Mouse (Mus musculus) CH12.LX (cell line): Measurements from ENCODE around the gene Casp9. TPM values are rescaled to one million over a fixed set of nuclear protein-coding genes. Genes with fewer than 3 reads are reported as not detected.

Experiments
- DNase-seq: peaks from one replicate; pipeline ENCODE4 v3.0.0-alpha.2; 2013; ENCODE audit errors: extremely low read depth
- H3K27ac ChIP-seq: 2 replicates; pipeline ENCODE4 v1.5.1; 2012; ENCODE audit warnings: low read depth, mild to moderate bottlenecking, control low read depth, moderate library complexity; ENCODE audit not compliant: insufficient read depth
- H3K27me3 ChIP-seq: replicated peaks from 2 replicates; pipeline ENCODE3; 2012; ENCODE audit warnings: inconsistent platforms
- H3K36me3 ChIP-seq, 2 experiments: replicated peaks in 1 of 2; 2 replicates each; pipeline versions ENCODE3 to v1.6.1; 2012; ENCODE audit warnings: inconsistent platforms in 1 of 2, low read length in 1 of 2, mild to moderate bottlenecking in 1 of 2, mixed read lengths in 1 of 2, moderate library complexity in 1 of 2; ENCODE audit not compliant: control insufficient read depth in 1 of 2, insufficient read depth in 1 of 2
- H3K4me1 ChIP-seq, 2 experiments: 2 replicates each; pipeline ENCODE4 v1.6.1; 2012; ENCODE audit warnings: inconsistent platforms in 1 of 2, moderate library complexity in 1 of 2; ENCODE audit not compliant: insufficient read depth in 2 of 2, control insufficient read depth in 1 of 2
- H3K4me2 ChIP-seq: 2 replicates; pipeline ENCODE4 v1.6.1; 2012; ENCODE audit warnings: low read depth, mild to moderate bottlenecking, control low read depth; ENCODE audit not compliant: poor library complexity, insufficient read depth, severe bottlenecking
- H3K4me3 ChIP-seq, 3 experiments: fragments of 150-350 bp in 1 of 3; sonication (generic) in 1 of 3; replicated peaks in 1 of 3; 2 replicates each; pipeline versions ENCODE3 to v1.5.1; 2011 to 2012; ENCODE audit warnings: low read depth in 2 of 3, low read length in 2 of 3, mild to moderate bottlenecking in 2 of 3, moderate library complexity in 2 of 3, control low read depth in 1 of 3, improper control_type of control experiment in 1 of 3, inconsistent platforms in 1 of 3, mixed read lengths in 1 of 3; ENCODE audit not compliant: poor library complexity in 1 of 3
- H3K79me2 ChIP-seq: replicated peaks from 2 replicates; pipeline ENCODE4 v1.6.1; 2012; ENCODE audit warnings: mild to moderate bottlenecking, moderate library complexity; ENCODE audit not compliant: control insufficient read depth, poor library complexity, insufficient read depth, severe bottlenecking; ENCODE audit errors: extremely low read depth
- H3K9ac ChIP-seq: 2 replicates; pipeline ENCODE4 v1.6.1; 2012; ENCODE audit warnings: low read depth, mild to moderate bottlenecking, control low read depth, moderate library complexity; ENCODE audit not compliant: insufficient read depth
- H3K9me3 ChIP-seq: replicated peaks from 2 replicates; pipeline ENCODE3; 2012; ENCODE audit warnings: low read length, inconsistent platforms, mixed read lengths
- BHLHE40 ChIP-seq: IDR thresholded peaks from 2 replicates; pipeline ENCODE4 v1.6.1; 2011; ENCODE audit warnings: mild to moderate bottlenecking, low read depth, low read length, improper control_type of control experiment
- CHD2 ChIP-seq: IDR thresholded peaks from 2 replicates; pipeline ENCODE4 v1.6.1; 2011; ENCODE audit warnings: low read length, improper control_type of control experiment
- ELF1 ChIP-seq: IDR thresholded peaks from 2 replicates; pipeline ENCODE4 v1.6.1; 2014; ENCODE audit warnings: low read depth, mild to moderate bottlenecking, inconsistent platforms, low read length, improper control_type of control experiment
- EP300 ChIP-seq: IDR thresholded peaks from 2 replicates; pipeline ENCODE4 v1.6.1; 2011; ENCODE audit warnings: low read length, improper control_type of control experiment
- ETS1 ChIP-seq: conservative IDR thresholded peaks from 2 replicates; pipeline ENCODE4 v1.6.1; 2012; ENCODE audit warnings: low read depth, mild to moderate bottlenecking, inconsistent platforms, low read length, improper control_type of control experiment, moderate library complexity
- HCFC1 ChIP-seq: IDR thresholded peaks from 2 replicates; pipeline ENCODE4 v1.6.1; 2012; ENCODE audit warnings: low read depth, mild to moderate bottlenecking, inconsistent platforms, low read length, improper control_type of control experiment
- IRF4 ChIP-seq: IDR thresholded peaks from 2 replicates; pipeline ENCODE4 v1.6.1; 2014; ENCODE audit warnings: low read depth, mild to moderate bottlenecking, inconsistent platforms, low read length, improper control_type of control experiment
- JUN ChIP-seq: IDR thresholded peaks from 2 replicates; pipeline ENCODE4 v1.6.1; 2011; ENCODE audit warnings: low read depth, mild to moderate bottlenecking, low read length, improper control_type of control experiment, moderate library complexity; ENCODE audit not compliant: insufficient read depth
- JUND ChIP-seq: conservative IDR thresholded peaks from 2 replicates; pipeline ENCODE4 v1.6.1; 2011; ENCODE audit warnings: low read depth, low read length, improper control_type of control experiment
- MAFK ChIP-seq: IDR thresholded peaks from 2 replicates; pipeline ENCODE4 v1.6.1; 2011; ENCODE audit warnings: low read length, improper control_type of control experiment; ENCODE audit not compliant: insufficient replicate concordance
- MAX ChIP-seq: IDR thresholded peaks from 2 replicates; pipeline ENCODE4 v1.6.1; 2011; ENCODE audit warnings: low read length, improper control_type of control experiment
- MXI1 ChIP-seq: IDR thresholded peaks from 2 replicates; pipeline ENCODE4 v1.6.1; 2011; ENCODE audit warnings: mild to moderate bottlenecking, low read depth, low read length, improper control_type of control experiment
- MYC ChIP-seq: IDR thresholded peaks from 2 replicates; pipeline ENCODE4 v1.6.1; 2011; ENCODE audit warnings: low read depth, mild to moderate bottlenecking, improper control_type of control experiment, low read length
- NELFE ChIP-seq: IDR thresholded peaks from 2 replicates; pipeline ENCODE4 v1.6.1; 2011; ENCODE audit warnings: low read depth, low read length, improper control_type of control experiment
- NRF1 ChIP-seq: IDR thresholded peaks from 2 replicates; pipeline ENCODE4 v1.6.1; 2014; ENCODE audit warnings: low read depth, mild to moderate bottlenecking, inconsistent platforms, low read length, improper control_type of control experiment, moderate library complexity
- POLR2A ChIP-seq: IDR thresholded peaks from 2 replicates; pipeline ENCODE4 v1.6.1; 2011; ENCODE audit warnings: low read depth, mild to moderate bottlenecking, improper control_type of control experiment, low read length
- POLR2AphosphoS2 ChIP-seq: IDR thresholded peaks from 2 replicates; pipeline ENCODE4 v1.6.1; 2011; ENCODE audit warnings: low read depth, low read length, improper control_type of control experiment
- RCOR1 ChIP-seq: conservative IDR thresholded peaks from 2 replicates; pipeline ENCODE4 v1.6.1; 2012; ENCODE audit warnings: low read depth, mild to moderate bottlenecking, inconsistent platforms, low read length, improper control_type of control experiment
- UBTF ChIP-seq: IDR thresholded peaks from 2 replicates; pipeline ENCODE4 v1.6.1; 2012; ENCODE audit warnings: low read depth, mild to moderate bottlenecking, inconsistent platforms, low read length, improper control_type of control experiment, moderate library complexity
- USF1 ChIP-seq: IDR thresholded peaks from 2 replicates; pipeline ENCODE4 v1.6.1; 2014; ENCODE audit warnings: low read depth, mild to moderate bottlenecking, inconsistent platforms, low read length, improper control_type of control experiment
- ZKSCAN1 ChIP-seq: IDR thresholded peaks from 2 replicates; pipeline ENCODE4 v1.6.1; 2012; ENCODE audit warnings: low read depth, inconsistent platforms, low read length, improper control_type of control experiment, borderline replicate concordance
- ZMIZ1 ChIP-seq: IDR thresholded peaks from 2 replicates; pipeline ENCODE4 v1.6.1; 2012; ENCODE audit warnings: low read depth, mild to moderate bottlenecking, inconsistent platforms, low read length, improper control_type of control experiment
- ZNF384 ChIP-seq: IDR thresholded peaks from 2 replicates; pipeline ENCODE4 v1.6.1; 2012; ENCODE audit warnings: low read depth, low read length, improper control_type of control experiment, inconsistent platforms
- dilution Hi-C: fragments of 300-500 bp; cut with MboI; formaldehyde crosslinking; loops from 2 replicates; pipeline ENCODE4 v1.14.3; 2020; ENCODE audit warnings: low sequenced_read_pairs; ENCODE audit not compliant: extremely low pct_unique_long_range_greater_than_20kb, extremely low pct_ligation_motif_present
- in situ Hi-C: fragments of 300-500 bp; cut with MboI; formaldehyde crosslinking; loops from 3 replicates; pipeline ENCODE4 v1.14.3; 2019; ENCODE audit warnings: low sequenced_read_pairs, low pct_ligation_motif_present, low pct_unique_long_range_greater_than_20kb, mixed read lengths
- polyA plus RNA-seq: library from polyadenylated mRNA; unstranded; fragments of >175 nt; gene quantifications from 2 replicates; pipeline ENCODE4 v1.2.1, GENCODE M21; 2012; ENCODE audit warnings: low read depth; ENCODE audit not compliant: insufficient read length
- total RNA-seq, 2 experiments: library from RNA; depleted of rRNA; stranded (reverse); fragments of 300-350 nt in 1 of 2; fragments of >200 nt in 1 of 2; gene quantifications; 2 replicates each; pipeline ENCODE4 v1.2.3; 2012 to 2014

Gene Casp9
- total and polyA plus RNA-seq, 3 experiments, result 5.2 to 15.3 (median 14.5) TPM

DNA sequence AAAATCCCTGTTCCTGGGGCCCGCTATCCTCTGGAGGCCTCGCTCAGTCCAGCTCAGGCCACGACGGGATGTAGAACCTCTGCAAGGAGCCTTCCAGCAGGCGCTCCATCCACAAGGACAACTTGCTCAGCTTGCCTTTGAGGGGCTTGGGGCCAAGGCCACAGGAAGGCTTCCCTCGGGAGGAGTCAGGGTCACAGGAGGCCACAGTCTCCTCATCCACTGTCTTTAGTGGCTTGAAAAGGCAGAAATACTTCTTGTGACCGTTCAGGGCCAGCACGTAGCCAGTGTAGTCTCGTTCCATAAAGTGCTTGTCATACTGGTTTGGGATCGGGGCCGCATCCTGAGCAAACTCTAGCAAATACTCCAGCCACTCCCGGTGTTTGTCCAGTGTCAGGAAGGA lies 29.9 kb upstream of the Casp9 start:
- Histone ChIP-seq H3K36me3 (peaks cover 33 to 66% of the 10 kb centered on the region in 2 experiments), H3K9ac (no peak overlapping the region), H3K4me3 (no peak overlapping the region), H3K27me3 (no peaks in the 10 kb centered on the region), H3K4me2 (no peak overlapping the region), H3K79me2 (no peaks in the 10 kb centered on the region), H3K9me3 (no peaks in the 10 kb centered on the region), H3K27ac (no peak overlapping the region), H3K4me1 (peaks cover 23 to 63% of the 10 kb centered on the region in 2 experiments)
- dilution Hi-C loops, result no loop called here
- in situ Hi-C loops, result no loop called here
- no peak for DNase-seq
- TF ChIP-seq POLR2A, result no peak
- no peak for TF ChIP-seq ELF1
- TF ChIP-seq NRF1, result no peak
- TF ChIP-seq ZNF384, result no peak
- TF ChIP-seq MAFK, result no peak
- no peak for TF ChIP-seq CHD2
- no peak for TF ChIP-seq MAX
- TF ChIP-seq RCOR1, result no peak
- no peak for TF ChIP-seq JUND
- TF ChIP-seq ZKSCAN1, result no peak
- no peak for TF ChIP-seq MYC
- no peak for TF ChIP-seq JUN
- no peak for TF ChIP-seq HCFC1
- no peak for TF ChIP-seq USF1
- no peak for TF ChIP-seq EP300
- no peak for TF ChIP-seq UBTF
- no peak for TF ChIP-seq NELFE
- TF ChIP-seq POLR2AphosphoS2, result no peak
- no peak for TF ChIP-seq MXI1

DNA sequence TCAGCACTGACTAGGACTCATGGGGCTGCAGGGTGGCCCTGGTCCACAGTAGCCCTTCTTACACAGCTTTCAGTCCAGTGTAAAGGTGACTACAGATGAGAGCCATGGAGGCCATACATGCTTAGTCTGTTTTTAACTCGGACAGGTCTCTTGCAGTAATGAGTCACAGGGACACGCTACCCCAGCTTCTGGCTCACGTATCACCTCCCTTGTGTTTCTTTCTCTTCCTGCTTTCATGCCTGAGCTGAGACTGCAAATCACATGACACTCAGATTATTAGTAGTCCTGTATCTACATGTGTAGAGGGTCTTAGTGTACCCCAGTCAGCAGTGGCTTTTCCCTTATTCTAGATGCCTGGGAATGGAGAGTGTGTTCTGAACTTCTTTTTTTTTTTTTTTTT lies 28.4 kb upstream of the Casp9 start:
- no peak overlapping the region for H3K9ac ChIP-seq
- H3K4me1 ChIP-seq, result peaks cover 23 to 63% of the 10 kb centered on the region in 2 experiments
- TF ChIP-seq ZMIZ1 (no peak), ETS1 (0 out of 2 replicates have a peak, but pooled peaks have one; percentile 9), JUND (0 out of 2 replicates have a peak, but pooled peaks have one; percentile 22), BHLHE40 (peak; percentile 58), RCOR1 (no peak), IRF4 (peak; percentile 17; the same call in 1 of the 2 replicates), EP300 (peak; percentile 26)
- DNase-seq, result peak; percentile 71
- no peak overlapping the region for H3K4me2 ChIP-seq
- H3K79me2 ChIP-seq, result no peaks in the 10 kb centered on the region
- H3K36me3 ChIP-seq, result peaks cover 40 to 76% of the 10 kb centered on the region in 2 experiments
- in situ Hi-C loops, result no loop called here
- H3K27me3 ChIP-seq, result no peaks in the 10 kb centered on the region
- no peak overlapping the region for H3K4me3 ChIP-seq
- H3K9me3 ChIP-seq, result no peaks in the 10 kb centered on the region
- dilution Hi-C loops, result no loop called here
- H3K27ac ChIP-seq, result no peak overlapping the region
